Comparison of ENCODE assay signal across 18 mouse cellular contexts in the genomic region with DNA sequence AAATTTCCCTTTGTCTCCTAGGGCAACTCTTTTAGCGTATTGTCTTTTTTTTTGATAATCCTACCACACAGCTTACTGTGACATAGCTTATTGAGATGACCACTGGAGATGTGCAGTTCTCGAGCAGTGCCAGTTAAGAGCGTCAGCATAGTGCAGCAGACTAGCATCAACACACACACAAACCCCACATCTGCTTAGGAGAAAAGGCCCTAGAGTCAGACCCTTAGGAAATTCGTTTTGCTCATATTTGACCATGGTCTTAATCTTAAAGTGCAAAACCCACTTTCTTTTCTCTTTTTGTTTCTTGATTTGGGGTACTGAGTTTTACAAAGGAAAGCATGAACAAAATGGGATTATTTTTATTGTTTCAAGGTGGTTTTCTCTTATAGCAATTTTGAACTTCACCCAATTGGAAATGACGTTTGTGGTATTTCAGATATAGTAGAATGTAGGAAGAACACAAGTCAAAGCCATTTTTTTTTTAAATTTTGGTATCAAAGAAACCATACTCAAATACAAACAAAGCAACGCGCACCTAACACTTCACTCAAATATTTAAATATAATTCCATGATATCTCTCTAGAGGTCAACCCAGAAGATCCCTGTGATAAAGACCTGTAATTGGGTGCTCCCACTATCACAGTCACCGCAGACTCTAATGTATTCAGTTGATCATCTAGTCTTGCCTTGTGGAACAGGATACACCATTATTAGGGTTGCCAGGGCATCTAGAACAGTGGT.
"Had no signal": no experiment of that assay in that cellular context is flagged by ENCODE, and none has a peak within 500 bp of the region (broad histone marks: within the 10 kb centered on the region; RNA-seq: fewer than 3 reads in every experiment).

No protein-coding gene starts in this region.

- ATAC-seq: liver, postnatal 0 days; midbrain, embryonic 16.5 days had no signal

- H3K9ac ChIP-seq: liver, embryonic 13.5 days; liver, embryonic 15.5 days; liver, postnatal 0 days; lung, embryonic 15.5 days; midbrain, embryonic 12.5 days; neural tube, embryonic 12.5 days; stomach, embryonic 15.5 days had no signal

- H3K27me3 ChIP-seq: liver, embryonic 13.5 days; liver, embryonic 15.5 days; lung, embryonic 15.5 days; megakaryocyte, embryonic 14.5 days; midbrain, embryonic 12.5 days; neural tube, embryonic 12.5 days; stomach, embryonic 15.5 days had no signal

- H3K27ac ChIP-seq: liver, embryonic 13.5 days; liver, embryonic 15.5 days; lung, embryonic 15.5 days; macrophage; midbrain, embryonic 12.5 days; neural tube, embryonic 12.5 days; stomach, embryonic 15.5 days; stomach, postnatal 0 days had no signal

- H3K4me3 ChIP-seq: liver, embryonic 13.5 days; liver, embryonic 15.5 days; lung, embryonic 15.5 days; megakaryocyte, embryonic 14.5 days; midbrain, embryonic 12.5 days; neural tube, embryonic 12.5 days; stomach, embryonic 15.5 days had no signal

- H3K36me3 ChIP-seq: liver, embryonic 13.5 days; liver, embryonic 15.5 days; lung, embryonic 15.5 days; midbrain, embryonic 12.5 days; neural tube, embryonic 12.5 days; stomach, embryonic 15.5 days had no signal

- H3K4me1 ChIP-seq: midbrain, embryonic 12.5 days; neural tube, embryonic 12.5 days had no signal

- H3K4me2 ChIP-seq: liver, embryonic 13.5 days; liver, embryonic 15.5 days; lung, embryonic 15.5 days; midbrain, embryonic 12.5 days; neural tube, embryonic 12.5 days; stomach, embryonic 15.5 days had no signal

- H3K9me3 ChIP-seq: liver, embryonic 13.5 days; liver, embryonic 15.5 days; lung, embryonic 15.5 days; megakaryocyte, embryonic 14.5 days; midbrain, embryonic 12.5 days; neural tube, embryonic 12.5 days; stomach, embryonic 15.5 days had no signal

- DNase-seq: liver, embryonic 13.5 days; liver, postnatal 0 days; lung, adult 2 months; lung, postnatal 14 days; lung, postnatal 36 days; midbrain, embryonic 14.5 days; right cerebral cortex, postnatal 14 days; thymus, adult 2 months; thymus, postnatal 25 days had no signal
